Mouse (Mus musculus): ENCODE measurements around the gene Hspb8. TPM values are rescaled to one million over a fixed set of nuclear protein-coding genes. Genes with fewer than 3 reads are reported as not detected.

Hspb8 gene
- 10.0 and 12.3 TPM in 2 replicates for polyA plus RNA-seq (2012; rRNA removed)

DNA sequence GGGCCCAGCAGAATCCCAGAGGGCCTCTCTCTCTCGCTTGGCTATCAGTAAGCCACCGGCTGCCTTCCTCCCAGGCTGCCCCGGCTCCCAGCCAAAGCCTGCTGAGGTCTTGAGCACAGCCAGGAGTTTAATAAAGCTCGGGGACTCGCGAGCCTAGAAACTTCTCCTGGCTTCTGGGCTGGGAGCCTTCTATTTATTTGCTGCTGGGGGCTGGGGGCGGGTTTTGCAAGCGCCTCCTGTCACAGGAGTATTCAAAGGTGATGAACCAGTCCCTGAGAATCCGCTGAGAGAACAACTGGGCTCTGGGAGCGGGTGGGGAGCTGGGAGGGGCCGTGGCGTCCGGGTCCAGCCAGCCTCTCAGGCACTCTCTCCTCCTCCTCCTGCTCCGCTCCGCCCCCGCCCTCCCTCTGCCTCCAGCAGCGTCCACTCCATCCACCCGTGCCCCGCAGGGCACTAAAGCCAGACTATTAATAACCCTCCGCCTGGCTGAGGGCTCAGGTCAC is at the start of gene Hspb8:
Gene Hspb8 (minus strand): TSS at position 166 of the 503 bp plus-strand sequence.

Other genes starting within 250 kb of the Hspb8 start
- gene Ccdc60, start 133.9 kb downstream of the Hspb8 start, polyA plus RNA-seq (2012; rRNA removed), result 1.0 and 1.1 TPM in 2 replicates
- 23.9 and 30.1 TPM in 2 replicates for gene Srrm4, start 169.0 kb upstream of the Hspb8 start, polyA plus RNA-seq (2012; rRNA removed)